Mouse (Mus musculus) kidney, adult 9 months (tissue): Measurements from ENCODE around the gene Nsa2.

ENCODE experiments used
- DNase-seq: peaks from one replicate; pipeline ENCODE4 v3.0.0; 2022

Nsa2 gene

GRCm38 (mm10) chr13:97086316-97086715 lies 51.4 kb downstream of the Nsa2 start:
- DNase-seq, result no peak

- DNase-seq, result no peak
These were observed 55.3 kb downstream of the Nsa2 start for GRCm38 (mm10) chr13:97082432-97082831.

GRCm38 (mm10) chr13:97080615-97081014 lies 57.1 kb downstream of the Nsa2 start:
- DNase-seq, result no peak

- no peak for DNase-seq
These were observed 57.5 kb downstream of the Nsa2 start for GRCm38 (mm10) chr13:97080201-97080600.
